Mouse (Mus musculus): ENCODE measurements around the gene Tmem265. TPM values are rescaled to one million over a fixed set of nuclear protein-coding genes. Genes with fewer than 3 reads are reported as not detected.

Tmem265 gene
- polyA plus RNA-seq (2015; fragmentation: Nextera tagmentation; extraction: Ambion mirVana) = 8.7 and 10.4 TPM in 2 replicates

DNA sequence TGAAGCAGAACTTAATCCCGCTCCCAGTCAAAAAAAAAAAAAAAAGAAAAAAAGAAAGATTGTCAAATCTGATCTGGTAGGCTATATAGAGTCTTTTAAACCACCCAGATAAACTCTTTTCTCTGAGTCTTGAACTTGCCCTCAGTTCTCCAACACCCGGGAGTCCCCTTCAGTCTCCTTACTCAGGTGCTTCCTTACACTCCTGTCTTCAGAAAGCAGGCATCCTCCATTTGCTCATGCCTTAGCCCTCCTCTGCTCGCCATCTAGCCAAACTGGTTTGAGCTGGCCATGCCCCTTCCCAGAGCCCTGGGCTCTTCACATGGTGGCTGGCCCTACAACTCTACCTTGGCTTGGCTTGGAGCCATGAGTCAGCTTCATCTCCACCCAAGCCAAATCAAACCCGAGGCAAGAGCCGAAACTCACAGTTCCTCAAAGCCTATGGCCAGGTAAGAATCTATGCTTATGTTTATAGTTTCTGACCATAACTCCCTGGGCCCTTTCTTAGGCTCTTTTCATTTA is at the start of gene Tmem265:
Gene Tmem265, plus strand, starts transcription at position 51 of the 519 bp plus-strand sequence.
- Histone ChIP-seq H3K9ac (no peak within 1 kb of the TSS), H3K27me3 (no peaks in the 10 kb centered on the region), H3K9me3 (replicated peaks) (no peaks in the 10 kb centered on the region), H3K4me1 (no peaks in the 10 kb centered on the region), H3K36me3 (peaks cover 91% of the 10 kb centered on the region), H3K4me2 (no peak within 1 kb of the TSS), H3K4me3 (replicated peaks) (no peak within 1 kb of the TSS), H3K27ac (no peak within 1 kb of the TSS)
- WGBS = 92% methylated on average over 5 of the region's 5 CpGs
- no peak for ATAC-seq (replicated peaks; ENCODE audit: low FRiP score)

- peak within 1 kb of the TSS; percentile 87 for H3K4me3 ChIP-seq (replicated peaks)
- peak within 1 kb of the TSS; percentile 56 for H3K4me2 ChIP-seq
- peak within 1 kb of the TSS; percentile 85 for H3K9ac ChIP-seq
- peaks cover 31% of the 10 kb centered on the region for H3K36me3 ChIP-seq
- ATAC-seq (replicated peaks; ENCODE audit: low FRiP score) = peak; percentile 98
- no peaks in the 10 kb centered on the region for H3K9me3 ChIP-seq (replicated peaks)
- H3K27me3 ChIP-seq = no peaks in the 10 kb centered on the region
- H3K4me1 ChIP-seq = peaks cover 22% of the 10 kb centered on the region
- WGBS = under 1% methylated on average over 37 of the region's 37 CpGs
- H3K27ac ChIP-seq = peak within 1 kb of the TSS; percentile 99
Measured at GRCm38 (mm10) chr7:127511808-127512230, 49.4 kb upstream of the Tmem265 start, which contains the start of gene Srcap. Gene Srcap (plus strand): TSS chr7:127511983.

DNA sequence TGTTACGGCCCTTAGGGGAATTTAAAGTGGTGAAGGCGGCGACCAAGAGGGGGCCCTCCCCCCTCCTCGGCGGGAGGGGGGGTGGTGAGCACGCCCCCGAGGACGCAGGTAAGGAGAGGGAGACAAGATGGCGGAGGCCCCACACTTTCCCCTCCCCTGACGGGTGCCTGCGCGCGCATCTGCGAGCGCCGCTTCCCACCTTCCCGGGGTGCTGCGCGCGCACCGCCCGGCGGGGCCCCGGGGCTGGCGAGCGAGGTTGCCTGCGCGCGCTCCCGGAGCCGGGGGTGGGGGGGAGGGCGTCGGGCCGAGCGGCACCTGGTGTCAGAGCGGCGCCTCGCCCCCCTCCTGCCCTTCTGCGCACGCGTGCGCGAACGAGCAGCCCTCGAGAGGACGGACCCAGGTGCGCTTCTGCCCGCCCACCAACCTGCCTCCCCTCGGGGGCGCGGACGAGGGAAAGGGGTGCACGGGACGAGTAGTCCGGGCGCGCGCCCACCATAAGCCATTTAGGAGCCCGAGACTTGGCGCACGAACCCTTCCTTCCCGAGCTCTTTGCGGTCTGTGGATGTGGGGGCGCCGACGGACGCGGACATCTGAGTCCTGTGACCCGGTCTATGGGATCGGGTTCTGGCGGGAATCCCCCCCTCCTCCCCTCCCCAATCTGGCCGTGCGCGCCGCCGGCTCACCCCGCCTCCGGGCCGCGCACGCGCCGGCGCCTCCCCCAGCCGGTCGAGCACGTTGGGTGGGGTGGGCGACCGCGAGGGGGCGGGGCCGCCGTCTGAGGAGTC is 48.8 kb upstream of the Tmem265 start:
- H3K9ac ChIP-seq = peak overlapping the region; percentile 85
- H3K9me3 ChIP-seq (replicated peaks) = no peaks in the 10 kb centered on the region
- no peaks in the 10 kb centered on the region for H3K27me3 ChIP-seq
- peak overlapping the region; percentile 87 for H3K4me3 ChIP-seq (replicated peaks)
- WGBS = 1% methylated on average over 45 of the region's 93 CpGs
- peak overlapping the region; percentile 56 for H3K4me2 ChIP-seq
- peaks cover 22% of the 10 kb centered on the region for H3K4me1 ChIP-seq
- H3K27ac ChIP-seq = peak overlapping the region; percentile 99
- peak; percentile 87 for ATAC-seq (replicated peaks; ENCODE audit: low FRiP score)
- H3K36me3 ChIP-seq = peaks cover 37% of the 10 kb centered on the region

- Histone ChIP-seq H3K9me3 (replicated peaks) (no peaks in the 10 kb centered on the region), H3K4me1 (peaks cover 22% of the 10 kb centered on the region), H3K4me3 (replicated peaks) (peak overlapping the region; percentile 87), H3K4me2 (peak overlapping the region; percentile 56), H3K27me3 (no peaks in the 10 kb centered on the region), H3K9ac (0 out of 2 replicates have a peak overlapping the region, but pooled peaks have one; percentile 85), H3K27ac (peak overlapping the region; percentile 99), H3K36me3 (peaks cover 43% of the 10 kb centered on the region)
- WGBS = 21% methylated on average over 8 of the region's 8 CpGs
- no peak for ATAC-seq (replicated peaks; ENCODE audit: low FRiP score)
Measured at GRCm38 (mm10) chr7:127513016-127513390, 48.2 kb upstream of the Tmem265 start.

- H3K27me3 ChIP-seq = no peaks in the 10 kb centered on the region
- peaks cover 22% of the 10 kb centered on the region for H3K4me1 ChIP-seq
- WGBS = 64% methylated on average over 3 of the region's 3 CpGs
- peak overlapping the region; percentile 56 for H3K4me2 ChIP-seq
- peak overlapping the region; percentile 87 for H3K4me3 ChIP-seq (replicated peaks)
- peaks cover 49% of the 10 kb centered on the region for H3K36me3 ChIP-seq
- H3K9me3 ChIP-seq (replicated peaks) = no peaks in the 10 kb centered on the region
- peak overlapping the region; percentile 99 for H3K27ac ChIP-seq
- 0 out of 2 replicates have a peak overlapping the region, but pooled peaks have one; percentile 8 for H3K9ac ChIP-seq
- no peak for ATAC-seq (replicated peaks; ENCODE audit: low FRiP score)
Measured at GRCm38 (mm10) chr7:127513781-127514180, 47.4 kb upstream of the Tmem265 start.

GRCm38 (mm10) chr7:127515846-127516245 is 45.3 kb upstream of the Tmem265 start:
- Histone ChIP-seq H3K9ac (no peak overlapping the region), H3K4me1 (peaks cover 17% of the 10 kb centered on the region), H3K9me3 (replicated peaks) (no peaks in the 10 kb centered on the region), H3K27ac (no peak overlapping the region), H3K4me2 (no peak overlapping the region), H3K4me3 (replicated peaks) (no peak overlapping the region), H3K36me3 (peaks cover 68% of the 10 kb centered on the region), H3K27me3 (no peaks in the 10 kb centered on the region)
- ATAC-seq (replicated peaks; ENCODE audit: low FRiP score) = no peak
- WGBS = 88% methylated on average over 7 of the region's 7 CpGs

GRCm38 (mm10) chr7:127516344-127516743 is 44.8 kb upstream of the Tmem265 start:
- Histone ChIP-seq H3K9ac (no peak overlapping the region), H3K9me3 (replicated peaks) (no peaks in the 10 kb centered on the region), H3K36me3 (peaks cover 73% of the 10 kb centered on the region), H3K27ac (no peak overlapping the region), H3K27me3 (no peaks in the 10 kb centered on the region), H3K4me3 (replicated peaks) (no peak overlapping the region), H3K4me1 (peaks cover 12% of the 10 kb centered on the region), H3K4me2 (no peak overlapping the region)
- ATAC-seq (replicated peaks; ENCODE audit: low FRiP score) = no peak
- WGBS = 95% methylated on average over 6 of the region's 7 CpGs

GRCm38 (mm10) chr7:127519284-127519683 is 41.9 kb upstream of the Tmem265 start, which contains the start of gene Gm42715:
Gene Gm42715 (plus strand): TSS chr7:127519584.
- H3K9ac ChIP-seq = no peak within 1 kb of the TSS
- no peak within 1 kb of the TSS for H3K4me3 ChIP-seq (replicated peaks)
- H3K27me3 ChIP-seq = no peaks in the 10 kb centered on the region
- ATAC-seq (replicated peaks; ENCODE audit: low FRiP score) = no peak
- 97% methylated on average over 3 of the region's 3 CpGs for WGBS
- H3K36me3 ChIP-seq = peaks cover 94% of the 10 kb centered on the region
- no peaks in the 10 kb centered on the region for H3K9me3 ChIP-seq (replicated peaks)
- no peaks in the 10 kb centered on the region for H3K4me1 ChIP-seq
- H3K4me2 ChIP-seq = no peak within 1 kb of the TSS
- no peak within 1 kb of the TSS for H3K27ac ChIP-seq

- H3K36me3 ChIP-seq = peaks cover 97% of the 10 kb centered on the region
- no peaks in the 10 kb centered on the region for H3K4me1 ChIP-seq
- no peaks in the 10 kb centered on the region for H3K9me3 ChIP-seq (replicated peaks)
- H3K4me2 ChIP-seq = no peak overlapping the region
- H3K27ac ChIP-seq = no peak overlapping the region
- no peak overlapping the region for H3K4me3 ChIP-seq (replicated peaks)
- WGBS = 94% methylated on average over 3 of the region's 3 CpGs
- no peak overlapping the region for H3K9ac ChIP-seq
- no peaks in the 10 kb centered on the region for H3K27me3 ChIP-seq
- no peak for ATAC-seq (replicated peaks; ENCODE audit: low FRiP score)
Measured at GRCm38 (mm10) chr7:127541671-127542070, 19.5 kb upstream of the Tmem265 start.

GRCm38 (mm10) chr7:127549116-127549835 is 11.9 kb upstream of the Tmem265 start:
- no peaks in the 10 kb centered on the region for H3K9me3 ChIP-seq (replicated peaks)
- H3K9ac ChIP-seq = no peak overlapping the region
- WGBS = 87% methylated on average over 15 of the region's 15 CpGs
- no peak for ATAC-seq (replicated peaks; ENCODE audit: low FRiP score)
- H3K4me1 ChIP-seq = no peaks in the 10 kb centered on the region
- peaks cover 87% of the 10 kb centered on the region for H3K36me3 ChIP-seq
- no peak overlapping the region for H3K27ac ChIP-seq
- no peak overlapping the region for H3K4me3 ChIP-seq (replicated peaks)
- no peaks in the 10 kb centered on the region for H3K27me3 ChIP-seq
- no peak overlapping the region for H3K4me2 ChIP-seq

GRCm38 (mm10) chr7:127551558-127551957 is 9.6 kb upstream of the Tmem265 start:
- Histone ChIP-seq H3K4me1 (no peaks in the 10 kb centered on the region), H3K9me3 (replicated peaks) (no peaks in the 10 kb centered on the region), H3K27me3 (no peaks in the 10 kb centered on the region), H3K9ac (no peak overlapping the region), H3K4me3 (replicated peaks) (no peak overlapping the region), H3K27ac (no peak overlapping the region), H3K4me2 (no peak overlapping the region), H3K36me3 (peaks cover 87% of the 10 kb centered on the region)
- WGBS = 94% methylated on average over 8 of the region's 8 CpGs
- ATAC-seq (replicated peaks; ENCODE audit: low FRiP score) = no peak

DNA sequence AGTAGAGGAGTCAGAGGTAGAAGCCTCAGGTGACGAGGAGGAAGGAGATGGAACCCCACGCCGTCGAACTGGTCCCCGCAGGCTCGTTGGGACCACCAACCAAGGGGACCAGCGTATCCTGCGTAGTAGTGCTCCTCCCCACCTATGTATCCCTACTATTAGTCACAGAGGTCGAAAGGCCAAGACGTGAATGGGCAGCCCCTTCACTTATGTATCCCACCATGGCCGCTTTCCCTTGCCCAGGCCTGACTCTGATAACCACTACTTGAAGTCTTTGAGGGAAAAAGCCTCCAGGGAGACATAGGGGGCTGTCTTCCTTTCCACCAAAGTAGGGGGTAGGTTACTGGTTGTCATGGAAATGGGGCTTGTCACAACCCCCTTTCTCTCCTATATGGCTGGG is 610 bp upstream of the Tmem265 start:
- no peaks in the 10 kb centered on the region for H3K27me3 ChIP-seq
- no peak overlapping the region for H3K27ac ChIP-seq
- H3K4me3 ChIP-seq (replicated peaks) = no peak overlapping the region
- H3K9ac ChIP-seq = no peak overlapping the region
- H3K4me1 ChIP-seq = no peaks in the 10 kb centered on the region
- H3K9me3 ChIP-seq (replicated peaks) = no peaks in the 10 kb centered on the region
- 90% methylated on average over 11 of the region's 11 CpGs for WGBS
- no peak overlapping the region for H3K4me2 ChIP-seq
- ATAC-seq (replicated peaks; ENCODE audit: low FRiP score) = no peak
- H3K36me3 ChIP-seq = peaks cover 92% of the 10 kb centered on the region
